Mouse (Mus musculus) thymus, postnatal 25 days (tissue): Measurements from ENCODE around the gene Slc36a1.
A peak's percentile ranks its signal among the peaks of the same experiment; 100 is the strongest.

ENCODE experiments used
- DNase-seq: peaks from one replicate; pipeline ENCODE4 v3.0.0; 2022

The Slc36a1 gene

GRCm38 (mm10) chr11:55204159-55204596, at the start of gene Slc36a1:
Gene Slc36a1 (plus strand): TSS chr11:55204350.
- peak; percentile 96 for DNase-seq

- DNase-seq: no peak
Observed at GRCm38 (mm10) chr11:55154398-55155069, 49.6 kb upstream of the Slc36a1 start.

DNA sequence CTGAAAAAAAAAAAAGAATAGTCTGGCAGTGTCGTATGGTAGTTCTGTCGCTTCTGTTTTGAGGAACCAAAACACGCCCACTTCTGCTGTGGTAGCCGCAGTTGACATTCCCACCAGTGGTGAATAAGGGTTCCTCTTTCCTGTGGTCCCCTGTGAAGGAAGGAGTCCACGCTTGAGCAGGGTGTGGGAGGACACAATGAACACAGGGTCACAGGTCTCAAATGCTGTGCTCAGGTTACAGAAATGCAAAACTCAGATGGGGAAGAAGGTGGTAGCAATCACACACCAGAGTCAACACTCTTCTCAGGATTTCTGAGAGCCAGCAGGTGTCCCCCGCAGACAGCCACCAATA, 49.1 kb upstream of the Slc36a1 start:
- no peak for DNase-seq

DNA sequence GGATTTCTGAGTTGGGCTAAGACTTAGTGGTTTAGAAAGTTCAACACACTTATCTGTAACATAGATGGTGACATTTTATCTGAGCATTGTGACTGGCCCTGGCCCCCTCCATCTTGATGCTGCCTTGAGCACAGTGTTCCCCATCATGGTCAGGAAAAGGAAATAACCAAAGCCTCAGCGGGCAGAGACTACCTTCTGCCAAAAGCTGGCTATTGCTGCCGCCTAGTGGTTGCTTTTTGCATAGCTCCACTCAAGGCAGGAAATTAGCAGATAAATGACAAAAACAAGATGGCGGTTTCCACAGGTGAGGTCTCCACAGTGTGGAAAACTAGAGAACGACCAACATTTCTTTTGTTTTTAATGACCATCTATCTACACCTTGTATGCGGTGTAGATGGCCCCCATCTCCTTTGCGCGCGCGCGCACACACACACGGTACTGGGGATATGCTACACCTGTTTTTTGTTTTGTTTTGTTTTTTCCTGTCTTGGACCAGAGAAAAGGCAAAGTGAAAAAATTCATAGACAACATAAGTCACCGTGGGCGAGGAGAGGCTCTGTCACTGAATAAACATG, 45.3 kb upstream of the Slc36a1 start:
- peak; percentile 93 for DNase-seq

DNA sequence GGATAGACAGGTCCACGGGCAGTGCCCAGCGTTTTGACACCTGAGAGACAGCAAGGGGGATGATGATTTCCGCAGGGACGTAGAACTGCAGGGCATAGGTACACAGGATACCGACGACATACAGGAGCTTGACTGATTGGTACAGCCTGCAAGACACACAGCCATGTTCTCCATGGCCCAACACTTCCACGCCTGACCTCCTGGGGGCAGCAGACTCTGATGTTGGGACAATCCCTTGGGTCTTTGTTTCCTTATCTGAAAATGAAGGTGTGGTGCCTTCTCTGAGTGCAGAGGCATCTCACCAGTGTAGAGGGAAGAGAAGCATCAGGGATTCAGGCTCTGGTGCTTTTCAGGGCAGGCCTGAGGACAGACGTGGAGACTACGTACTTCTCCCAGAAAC, 41.5 kb upstream of the Slc36a1 start:
- DNase-seq: peak; percentile 73

GRCm38 (mm10) chr11:55164723-55165122, 39.4 kb upstream of the Slc36a1 start:
- DNase-seq: peak; percentile 54

DNA sequence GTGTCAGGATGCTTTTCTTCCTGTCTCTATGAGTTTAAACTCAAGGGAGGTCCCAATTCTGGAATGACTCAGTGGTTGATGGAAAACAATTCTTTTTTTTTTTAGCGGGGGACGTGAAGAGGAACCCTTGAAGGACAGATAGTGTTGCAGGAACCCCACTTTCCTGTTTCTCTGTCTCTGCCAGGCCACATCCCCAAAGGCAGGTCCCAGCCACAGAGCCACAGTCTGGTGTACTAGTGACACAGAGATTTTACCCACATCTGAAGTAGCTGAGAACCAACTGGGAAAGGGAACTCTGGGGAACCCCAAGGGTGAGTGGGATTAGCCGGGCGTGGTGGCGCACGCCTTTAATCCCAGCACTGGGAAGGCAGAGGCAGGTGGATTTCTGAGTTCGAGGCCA, 38.4 kb upstream of the Slc36a1 start:
- DNase-seq: no peak

GRCm38 (mm10) chr11:55168504-55168903, 35.6 kb upstream of the Slc36a1 start:
- no peak for DNase-seq

GRCm38 (mm10) chr11:55168914-55169313, 35.2 kb upstream of the Slc36a1 start:
- no peak for DNase-seq

- DNase-seq: no peak
Observed at GRCm38 (mm10) chr11:55170501-55170900, 33.6 kb upstream of the Slc36a1 start.

GRCm38 (mm10) chr11:55178830-55179229, 25.3 kb upstream of the Slc36a1 start:
- no peak for DNase-seq

DNA sequence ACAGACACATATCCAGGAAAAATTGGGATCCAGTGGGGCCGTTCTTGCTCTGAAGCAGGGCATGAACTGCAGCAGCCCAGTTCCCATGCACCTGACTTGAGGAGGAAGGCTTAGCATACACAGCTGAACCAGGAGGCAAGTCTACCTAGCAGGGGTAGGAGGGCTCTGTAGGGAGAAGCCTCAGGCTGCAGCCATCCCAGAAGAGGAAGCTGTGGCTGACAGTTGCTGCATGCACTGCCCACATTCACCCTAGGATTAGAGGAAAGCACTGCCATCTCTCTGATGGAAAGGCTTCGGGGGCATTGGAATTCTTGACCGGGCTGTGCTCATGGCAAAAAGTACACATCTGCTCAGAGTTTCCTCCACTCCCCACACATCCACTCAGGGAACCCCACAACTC, 24.3 kb upstream of the Slc36a1 start:
- no peak for DNase-seq

- no peak for DNase-seq
Observed at GRCm38 (mm10) chr11:55183124-55183523, 21.0 kb upstream of the Slc36a1 start.

GRCm38 (mm10) chr11:55184246-55184645, 19.9 kb upstream of the Slc36a1 start:
- DNase-seq: no peak

DNA sequence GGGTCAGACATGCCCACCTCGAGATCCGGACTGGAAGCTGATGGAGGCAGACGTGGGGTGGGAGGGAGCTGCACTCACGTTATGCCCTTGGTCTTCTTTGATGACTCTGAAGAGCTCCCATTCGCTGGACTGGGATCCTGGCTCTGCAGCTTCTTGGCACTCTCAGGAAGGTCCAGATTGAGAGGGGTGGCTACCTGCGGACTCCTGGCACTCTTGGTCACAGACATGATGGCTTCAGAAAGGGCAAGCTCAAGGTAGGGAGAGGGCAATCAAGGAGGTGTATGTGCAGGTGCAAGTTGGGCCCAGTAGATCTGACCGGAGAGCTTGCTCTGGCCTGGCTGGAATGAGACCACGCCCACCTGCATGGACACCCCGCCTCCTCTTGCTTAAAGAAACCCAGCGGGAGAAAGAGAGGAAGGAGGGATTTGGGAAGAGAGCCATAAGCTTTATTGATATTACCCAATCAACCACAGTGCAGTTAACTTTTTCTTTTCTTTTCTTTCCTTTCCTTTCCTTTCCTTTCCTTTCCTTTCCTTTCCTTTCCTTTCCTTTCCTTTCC, 19.3 kb upstream of the Slc36a1 start, which contains the start of gene Slc36a2:
TSS of gene Slc36a2 (minus strand) at position 345 of the 559 bp plus-strand sequence.
- DNase-seq: no peak

DNA sequence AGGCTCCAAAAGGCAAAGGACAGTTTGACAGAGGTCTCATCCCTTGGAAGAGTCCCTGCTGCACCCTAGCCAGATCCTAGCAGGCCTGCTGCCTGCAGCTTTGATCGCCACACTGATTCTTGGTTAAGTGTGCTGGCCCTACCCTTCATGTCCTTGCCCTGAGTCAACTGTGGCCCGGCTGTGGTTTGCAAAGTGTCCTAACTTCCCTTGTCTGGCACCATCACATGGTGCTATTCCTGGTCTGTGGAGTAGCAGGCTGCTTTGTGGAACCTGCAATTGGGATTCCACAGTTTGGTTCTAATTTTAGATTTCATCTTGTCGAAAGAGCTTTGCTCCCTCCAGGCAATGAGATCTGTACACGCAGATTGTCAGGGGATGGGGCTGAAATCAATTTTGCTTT, 16.9 kb upstream of the Slc36a1 start:
- DNase-seq: no peak

- no peak for DNase-seq
Observed at GRCm38 (mm10) chr11:55187777-55188176, 16.4 kb upstream of the Slc36a1 start.

- DNase-seq: no peak
Observed at GRCm38 (mm10) chr11:55190216-55190615, 13.9 kb upstream of the Slc36a1 start.

GRCm38 (mm10) chr11:55197086-55197485, 7.1 kb upstream of the Slc36a1 start:
- no peak for DNase-seq

DNA sequence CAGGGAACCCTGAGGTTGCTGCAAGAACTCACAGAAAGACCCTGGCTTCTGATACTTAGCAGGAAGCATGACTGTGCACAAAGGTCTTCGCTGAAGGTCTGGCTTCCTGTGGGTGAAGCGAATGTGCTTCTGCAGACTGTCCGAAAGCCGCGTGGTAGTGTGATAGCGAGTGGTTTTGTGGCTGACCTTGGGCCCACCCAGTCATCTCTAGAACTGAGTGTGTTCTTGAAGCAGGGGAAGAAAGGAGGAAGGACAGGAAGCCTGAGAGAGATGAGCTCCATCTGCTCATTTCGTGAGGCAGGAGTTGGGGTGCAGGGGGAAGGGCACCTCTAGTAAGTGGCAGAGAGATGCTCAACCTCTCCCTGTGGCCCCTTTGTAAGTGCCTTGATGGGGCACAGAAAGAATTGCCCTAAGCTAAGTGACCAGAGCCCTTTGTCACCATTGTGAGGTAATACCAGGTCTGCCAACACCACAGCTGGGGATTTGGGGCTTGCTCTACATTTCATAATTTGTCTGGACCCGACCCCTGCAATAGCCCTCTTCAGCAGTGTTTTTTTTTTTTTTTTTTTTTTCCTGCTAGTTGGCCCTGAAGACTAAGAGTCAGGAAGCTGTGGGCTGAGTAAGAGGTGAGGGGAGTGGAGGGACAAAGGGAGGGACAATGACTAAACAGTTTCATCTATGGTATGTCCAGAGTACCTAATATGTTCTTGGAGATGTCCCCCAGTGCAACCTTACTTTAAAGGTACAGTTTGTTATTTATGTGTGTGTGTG, 6.2 kb upstream of the Slc36a1 start:
- DNase-seq: peak; percentile 12

GRCm38 (mm10) chr11:55204602-55205001, 452 bp downstream of the Slc36a1 start:
- no peak for DNase-seq

GRCm38 (mm10) chr11:55208001-55208690, 4.0 kb downstream of the Slc36a1 start:
- no peak for DNase-seq

DNA sequence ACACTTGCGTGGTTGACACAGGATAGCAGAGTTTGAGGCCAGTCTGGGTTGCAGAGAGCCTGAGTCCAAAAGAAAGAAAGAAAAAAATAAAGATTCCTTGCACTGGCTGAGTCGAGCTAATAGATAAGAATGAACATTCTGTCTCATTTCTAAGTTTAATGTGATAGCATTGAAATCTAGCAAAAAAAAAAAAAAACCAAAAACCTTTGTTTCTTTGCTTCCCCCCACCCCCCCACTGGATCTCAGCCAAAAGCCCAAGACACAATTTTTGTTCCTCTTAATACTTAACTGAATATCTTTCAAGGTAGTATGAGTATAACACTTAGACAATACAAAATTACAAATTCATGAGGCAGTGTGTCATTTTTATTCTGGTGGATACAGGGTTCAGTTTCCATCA, 4.9 kb downstream of the Slc36a1 start:
- no peak for DNase-seq
